Mouse (Mus musculus) MEL-GATA-1-ER (cell line): ENCODE results near the gene Ahnak2.
A peak's percentile ranks its signal among the peaks of the same experiment; 100 is the strongest.
"Not testable (repeated sequence)": the region's sequence is repeated elsewhere in the genome, so short reads cannot be mapped to it uniquely, and the experiment has no call there.

Source experiments
- DNase-seq: peaks from one replicate; pipeline ENCODE4 v3.0.0-alpha.2; 2012; ENCODE audit warnings: low read depth; ENCODE audit errors: extremely low read depth

Ahnak2 gene

DNA sequence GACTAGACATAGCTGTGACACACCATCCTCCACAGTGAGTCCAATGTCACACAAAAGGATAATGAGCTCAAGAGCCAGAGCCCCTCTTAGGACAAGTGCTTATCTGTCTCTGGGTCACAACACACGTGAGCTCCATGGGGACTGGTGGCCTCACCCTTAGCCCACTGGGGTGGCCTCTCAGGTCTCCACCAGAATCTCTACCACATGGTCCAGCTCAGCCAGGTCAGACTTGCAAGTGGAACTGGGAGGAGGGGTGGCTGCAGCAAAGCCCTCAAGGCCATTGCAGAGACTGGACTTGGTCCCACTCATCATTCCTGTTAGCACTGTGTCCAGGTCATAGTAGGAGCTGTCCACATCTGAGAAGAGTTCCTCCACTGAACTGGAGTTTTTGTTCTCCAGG is 18.8 kb upstream of the Ahnak2 start:
- DNase-seq = no peak

DNA sequence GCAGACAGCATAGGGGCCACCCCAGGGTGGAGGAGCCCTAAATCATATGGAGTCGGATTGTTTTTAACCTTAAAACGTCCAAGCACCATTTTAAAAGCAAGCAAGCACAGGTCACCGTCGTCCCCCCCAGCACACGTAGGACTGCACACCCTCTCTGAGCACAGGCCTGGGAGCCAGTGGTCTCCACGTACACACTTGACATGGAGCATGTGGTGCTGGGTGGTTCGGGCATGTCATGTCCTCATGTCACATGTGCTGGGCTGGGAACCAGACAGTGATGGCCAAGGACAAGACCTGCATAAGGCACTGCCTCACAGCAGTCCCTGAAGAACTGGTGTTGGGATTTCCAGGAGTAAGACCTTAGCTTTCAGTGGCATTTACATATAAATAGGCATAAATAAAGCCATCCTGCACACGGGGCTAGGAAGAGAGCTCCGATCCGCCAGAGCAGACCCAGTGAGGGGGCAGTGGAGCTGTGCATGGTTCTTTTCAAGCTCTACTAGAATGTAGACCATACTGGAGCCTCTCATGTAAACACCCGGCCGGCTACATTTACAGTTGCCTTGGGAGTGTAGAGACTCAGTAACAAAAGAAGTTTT is 18.0 kb upstream of the Ahnak2 start:
- DNase-seq = no peak

- DNase-seq = no peak
These were observed 16.7 kb upstream of the Ahnak2 start for GRCm38 (mm10) chr12:112819057-112819662.

DNA sequence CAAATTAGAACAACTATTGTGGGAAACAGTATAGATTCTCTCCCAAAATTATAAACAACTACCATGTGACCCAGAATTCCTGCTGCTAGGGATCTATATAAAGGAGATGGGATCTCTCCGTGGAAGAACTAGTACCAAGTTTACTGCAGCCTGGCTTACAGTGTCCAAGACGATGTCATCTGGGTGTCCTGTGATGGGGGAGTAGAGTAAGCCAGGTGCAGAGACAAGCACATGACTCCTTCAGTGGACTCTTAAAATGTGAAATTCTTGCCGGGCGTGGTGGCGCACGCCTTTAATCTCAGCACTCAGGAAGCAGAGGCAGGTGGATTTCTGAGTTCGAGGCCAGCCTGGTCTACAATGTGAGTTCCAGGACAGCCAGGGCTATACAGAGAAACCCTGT is 14.4 kb upstream of the Ahnak2 start:
- not testable (repeated sequence) for DNase-seq

DNA sequence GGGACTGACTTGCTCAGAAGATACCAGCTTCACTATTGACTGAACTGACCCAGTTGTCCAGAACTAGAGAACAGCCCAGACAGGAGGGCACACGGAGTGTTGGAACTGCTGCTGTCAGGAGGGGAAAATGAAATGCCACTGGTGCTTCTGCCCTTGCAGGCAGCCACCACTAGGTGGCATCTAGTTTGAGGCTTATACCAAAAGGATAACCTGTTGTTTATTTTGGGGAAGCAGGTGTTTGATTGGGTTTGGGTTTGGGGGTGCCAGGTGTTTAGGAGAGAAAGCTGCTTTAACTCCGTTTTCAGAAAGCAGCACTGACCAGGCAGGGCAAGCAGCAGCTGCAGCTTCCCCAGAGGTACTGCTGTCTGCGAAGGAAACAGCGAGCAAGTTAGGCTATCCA is 13.8 kb upstream of the Ahnak2 start:
- no peak for DNase-seq

DNA sequence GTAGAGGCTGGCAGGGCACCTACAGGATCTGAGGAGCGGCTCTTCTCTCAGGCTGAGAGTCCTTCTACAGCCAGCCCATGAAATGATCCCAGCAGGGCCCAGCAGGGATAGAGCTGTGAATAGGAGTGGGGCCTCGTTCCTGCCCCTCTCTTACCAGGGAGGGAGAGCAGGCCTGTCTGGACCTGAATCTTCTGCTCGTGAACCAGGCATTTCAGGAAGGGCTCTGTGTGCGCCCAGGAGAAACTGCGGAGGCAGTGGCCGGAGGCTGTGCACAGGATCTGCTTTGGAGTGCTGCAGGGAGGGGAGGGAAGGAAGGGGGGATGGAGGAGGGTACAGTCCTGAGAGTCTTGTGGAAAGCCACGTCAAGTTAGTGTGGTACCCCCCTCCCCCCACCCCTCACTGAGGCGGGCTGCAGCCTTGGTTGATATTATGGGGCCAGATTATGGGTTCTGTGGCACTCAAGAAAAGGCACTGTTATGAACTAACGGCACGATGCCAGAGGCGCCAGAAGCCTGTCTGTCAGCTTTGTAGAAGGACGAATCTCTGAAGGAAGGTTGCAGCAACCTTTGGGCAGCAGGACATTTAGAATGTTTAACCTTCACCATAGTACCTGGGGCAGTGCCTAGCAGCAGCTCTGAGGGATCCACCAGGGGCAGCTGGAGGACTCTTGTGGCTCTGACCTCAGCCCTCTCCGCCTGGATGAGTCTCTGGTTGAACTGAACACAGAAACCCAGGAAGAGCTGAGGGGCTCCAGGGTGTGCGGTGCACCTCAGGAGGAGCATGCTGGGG is 12.4 kb upstream of the Ahnak2 start:
- DNase-seq = no peak

DNA sequence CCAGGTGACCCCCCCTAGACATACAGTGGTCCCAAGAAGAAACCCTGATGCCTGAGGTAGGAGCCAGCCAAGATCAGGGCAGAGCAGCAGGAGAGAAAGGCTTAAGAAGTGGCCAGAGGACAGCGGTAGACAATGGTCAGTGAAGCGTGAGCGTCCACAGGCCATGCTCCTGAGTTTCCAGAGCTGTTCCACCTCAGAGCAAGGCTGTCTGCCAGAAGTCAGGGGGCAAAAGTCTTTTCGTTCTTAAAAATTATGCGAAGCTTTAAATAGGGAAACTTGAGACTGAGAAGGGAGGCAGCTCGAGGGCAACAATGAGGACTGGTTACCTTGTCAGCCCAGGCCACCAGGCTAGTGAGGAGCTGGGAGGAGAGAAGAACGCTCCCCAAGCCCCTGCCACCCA is 10.9 kb upstream of the Ahnak2 start:
- DNase-seq = no peak

DNA sequence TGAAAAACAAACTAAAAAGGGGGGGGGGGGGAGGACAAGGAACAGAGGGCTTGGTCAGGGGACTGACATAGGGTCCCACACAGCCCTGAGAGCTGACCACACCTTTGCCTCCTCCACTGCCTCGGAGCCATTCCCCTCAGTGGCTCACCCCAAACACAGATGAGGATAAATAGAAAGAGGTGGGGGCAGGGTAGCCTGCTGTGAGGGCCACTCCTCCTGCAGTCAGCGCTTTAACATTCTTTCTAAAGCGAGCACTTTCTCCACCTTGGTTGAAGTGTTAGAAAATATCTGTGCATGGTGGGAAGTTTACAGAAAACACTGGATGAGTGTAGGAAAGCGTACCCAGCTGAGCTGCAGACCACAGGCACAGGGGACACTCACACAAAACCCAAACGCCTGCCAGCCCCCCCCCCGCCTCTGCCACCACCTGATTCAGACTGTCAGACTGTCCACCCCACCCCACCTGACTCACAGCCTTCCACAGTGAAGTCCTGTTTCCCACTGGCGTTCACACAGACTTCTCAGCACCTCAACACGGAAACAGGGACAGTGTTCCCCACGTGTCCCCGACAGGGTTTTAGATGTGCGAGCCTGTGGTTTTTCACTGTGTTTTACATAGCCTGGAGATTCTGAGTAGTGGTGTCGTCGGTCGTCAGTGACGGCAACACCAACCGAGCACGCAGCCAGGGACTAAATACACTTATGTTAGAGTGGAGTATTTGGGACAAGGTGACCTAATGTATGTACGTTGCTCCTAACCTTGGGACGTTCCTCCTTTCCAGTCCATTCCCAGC is 7.8 kb upstream of the Ahnak2 start:
- DNase-seq = no peak

- no peak for DNase-seq
These were observed 7.2 kb upstream of the Ahnak2 start for GRCm38 (mm10) chr12:112809641-112810040.

GRCm38 (mm10) chr12:112808587-112809364 is 6.3 kb upstream of the Ahnak2 start, which contains the start of gene Clba1:
Gene Clba1 (plus strand): TSS chr12:112808937.
- peak; percentile 99 for DNase-seq

- DNase-seq = no peak
These were observed 5.7 kb upstream of the Ahnak2 start for GRCm38 (mm10) chr12:112808212-112808586.

DNA sequence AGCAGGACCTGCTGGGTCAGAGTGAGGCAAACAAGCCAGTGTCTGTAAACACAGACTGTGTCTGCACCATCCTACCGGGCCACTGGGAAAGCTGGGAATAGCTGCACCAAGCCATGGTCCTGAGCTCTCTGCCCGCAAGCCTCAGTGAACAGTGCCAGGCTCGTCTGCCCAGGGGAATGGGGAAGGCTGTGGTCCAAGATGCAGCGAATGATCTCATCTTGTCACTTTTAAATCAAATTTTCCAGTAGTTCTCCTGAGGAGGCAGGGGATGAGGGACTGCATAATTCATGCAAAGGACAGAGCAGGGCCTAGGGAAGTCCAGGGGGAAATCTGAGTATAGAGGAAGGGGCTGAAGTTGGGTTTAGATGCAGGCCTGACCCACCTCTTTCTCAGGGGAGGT is 5.3 kb upstream of the Ahnak2 start:
- no peak for DNase-seq

GRCm38 (mm10) chr12:112806044-112806443 is 3.6 kb upstream of the Ahnak2 start:
- DNase-seq = no peak

- DNase-seq = no peak
These were observed 1.6 kb upstream of the Ahnak2 start for GRCm38 (mm10) chr12:112804046-112804445.

DNA sequence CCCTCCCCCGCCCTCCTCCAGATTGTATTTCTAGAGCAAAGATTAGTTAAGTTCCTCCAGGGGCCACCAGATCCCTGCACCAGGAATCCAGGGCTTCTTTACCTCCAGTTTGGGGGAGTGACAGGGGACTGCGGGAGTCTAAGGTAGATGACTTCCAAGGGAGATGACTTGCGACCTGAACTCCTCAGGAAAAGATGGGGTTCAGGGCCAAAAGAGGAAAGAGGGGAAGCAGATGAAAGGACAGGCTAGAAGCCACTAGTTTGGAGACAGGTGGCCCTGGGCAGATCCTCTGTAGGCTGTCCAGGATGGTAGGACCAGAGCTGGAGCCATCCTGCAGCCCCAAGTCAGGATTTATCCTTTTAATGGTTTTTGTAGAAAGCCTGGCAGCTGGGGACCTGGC is 460 bp upstream of the Ahnak2 start:
- DNase-seq = no peak

GRCm38 (mm10) chr12:112800476-112800875 is 2.0 kb downstream of the Ahnak2 start:
- DNase-seq = peak; percentile 67

- DNase-seq = no peak
These were observed 3.1 kb downstream of the Ahnak2 start for GRCm38 (mm10) chr12:112799237-112799970.

- DNase-seq = no peak
These were observed 3.7 kb downstream of the Ahnak2 start for GRCm38 (mm10) chr12:112798716-112799115.

- DNase-seq = no peak
These were observed 4.2 kb downstream of the Ahnak2 start for GRCm38 (mm10) chr12:112798332-112798681.

DNA sequence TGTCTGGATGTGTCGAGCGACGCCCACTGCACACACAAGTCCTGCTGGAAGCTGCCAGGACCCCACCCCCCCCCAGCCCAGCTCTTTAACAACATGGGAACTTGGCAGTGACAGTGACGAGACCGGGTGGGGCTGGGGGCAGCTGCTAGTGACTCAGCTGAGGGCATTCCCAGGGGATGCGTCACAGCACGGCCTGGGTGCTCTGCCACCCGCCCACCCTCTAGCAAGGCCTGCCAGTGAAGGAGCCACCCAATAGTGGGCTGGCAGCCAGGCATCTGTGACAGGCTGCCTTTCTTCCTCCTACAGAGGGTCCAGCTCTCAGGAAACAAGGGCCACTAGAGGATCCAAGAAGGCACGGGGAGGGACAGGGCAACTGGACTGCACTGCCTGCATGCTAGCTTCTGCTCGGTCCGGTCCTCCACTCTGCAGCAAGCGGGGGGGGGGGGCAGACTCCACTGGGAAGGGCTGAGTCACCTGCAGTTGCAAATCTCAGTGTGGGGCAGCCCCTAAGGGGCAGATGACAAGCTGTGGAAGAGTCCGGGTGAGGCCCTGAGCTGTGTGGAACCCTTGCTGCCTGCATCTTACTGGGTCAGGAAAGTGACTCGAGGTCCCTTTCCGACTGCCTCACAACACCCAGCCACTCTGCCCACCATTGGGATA is 4.7 kb downstream of the Ahnak2 start:
- DNase-seq = no peak
